Mouse (Mus musculus) kidney, adult 2 months (tissue): ENCODE data around the gene 2210010C04Rik.

ENCODE experiments used
- CTCF ChIP-seq: fragments of 200-500 bp; conservative IDR thresholded peaks from 2 replicates; pipeline ENCODE4 v1.5.1; 2011; ENCODE audit warnings: low read depth, mild to moderate bottlenecking, control low read depth, low read length, moderate library complexity, mixed read lengths; ENCODE audit not compliant: insufficient read depth, insufficient read length
- POLR2A ChIP-seq: fragments of 200-500 bp; IDR thresholded peaks from one replicate; pipeline ENCODE4 v1.6.1; 2011; ENCODE audit warnings: low read depth, low read length, control low read depth

DNA sequence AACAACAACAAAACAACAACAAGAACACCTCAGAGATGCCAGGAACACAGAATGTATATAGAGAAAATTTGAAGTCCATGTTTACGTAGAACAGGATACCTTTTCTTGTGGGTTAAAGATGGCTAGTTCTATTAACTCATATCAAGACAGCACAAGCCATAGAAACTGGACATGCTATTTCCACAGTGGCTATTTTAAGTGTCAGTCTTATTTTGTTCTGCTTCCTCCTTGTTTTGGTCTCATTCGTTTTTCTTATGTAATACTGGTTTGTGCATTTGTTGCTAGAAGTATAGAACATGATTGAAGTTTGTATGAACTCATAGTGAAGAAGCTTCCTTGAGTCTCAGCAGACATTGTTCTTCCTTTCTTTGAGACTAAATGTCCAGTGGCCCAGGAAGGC is 16.2 kb downstream of the 2210010C04Rik start:
- TF ChIP-seq CTCF (no peak), POLR2A (no peak)
